Mouse (Mus musculus): ENCODE data around the gene Lgals3. TPM values are rescaled to one million over a fixed set of nuclear protein-coding genes. Genes with fewer than 3 reads are reported as not detected.

Gene Lgals3
- polyA plus RNA-seq, 1 experiment from 2014 or later = 19.4 TPM

GRCm38 (mm10) chr14:47402735-47403134, 35.2 kb downstream of the Lgals3 start:
- Histone ChIP-seq H3K4me1 (no peaks in the 10 kb centered on the region), H3K27me3 (no peaks in the 10 kb centered on the region), H3K27ac (no peak overlapping the region), H3K36me3 (peaks cover 92% of the 10 kb centered on the region), H3K4me3 (no peak overlapping the region), H3K9ac (no peak overlapping the region), H3K4me2 (no peak overlapping the region), H3K9me3 (no peaks in the 10 kb centered on the region)
- no peak for ATAC-seq (ENCODE audit: insufficient number of reproducible peaks, insufficient read depth, low FRiP score, low TSS enrichment, low read depth)
- WGBS = 87% methylated on average over 8 of the region's 8 CpGs

- Histone ChIP-seq H3K4me3 (no peak overlapping the region), H3K27me3 (no peaks in the 10 kb centered on the region), H3K27ac (no peak overlapping the region), H3K4me2 (no peak overlapping the region), H3K4me1 (no peaks in the 10 kb centered on the region), H3K9me3 (no peaks in the 10 kb centered on the region), H3K36me3 (peaks cover 94% of the 10 kb centered on the region), H3K9ac (no peak overlapping the region)
- WGBS = 77% methylated on average over 9 of the region's 9 CpGs
- ATAC-seq (ENCODE audit: insufficient number of reproducible peaks, insufficient read depth, low FRiP score, low TSS enrichment, low read depth) = no peak
Observed at GRCm38 (mm10) chr14:47406000-47406399, 38.4 kb downstream of the Lgals3 start.

GRCm38 (mm10) chr14:47417346-47417745, 49.8 kb downstream of the Lgals3 start:
- Histone ChIP-seq H3K36me3 (peaks cover 33% of the 10 kb centered on the region), H3K4me1 (peaks cover 10% of the 10 kb centered on the region), H3K9me3 (no peaks in the 10 kb centered on the region), H3K4me2 (peak overlapping the region; percentile 67), H3K27ac (no peak overlapping the region), H3K4me3 (peak overlapping the region; percentile 60), H3K9ac (peak overlapping the region; percentile 69), H3K27me3 (no peaks in the 10 kb centered on the region)
- ATAC-seq (ENCODE audit: insufficient number of reproducible peaks, insufficient read depth, low FRiP score, low TSS enrichment, low read depth) = no peak
- WGBS = 39% methylated on average over 3 of the region's 3 CpGs

GRCm38 (mm10) chr14:47417775-47418665, 50.5 kb downstream of the Lgals3 start, which contains the start of gene Dlgap5:
Gene Dlgap5 (minus strand): TSS chr14:47418407.
- peak within 1 kb of the TSS; percentile 67 for H3K4me2 ChIP-seq
- H3K36me3 ChIP-seq = peaks cover 28% of the 10 kb centered on the region
- peak within 1 kb of the TSS; percentile 69 for H3K9ac ChIP-seq
- ATAC-seq (ENCODE audit: insufficient number of reproducible peaks, insufficient read depth, low FRiP score, low TSS enrichment, low read depth) = peak; percentile 93
- peak within 1 kb of the TSS; percentile 60 for H3K4me3 ChIP-seq
- no peaks in the 10 kb centered on the region for H3K9me3 ChIP-seq
- H3K27ac ChIP-seq = peak within 1 kb of the TSS; percentile 29; the same call in 1 of the 2 replicates
- peaks cover 10% of the 10 kb centered on the region for H3K4me1 ChIP-seq
- no peaks in the 10 kb centered on the region for H3K27me3 ChIP-seq
- WGBS = under 1% methylated on average over 36 of the region's 36 CpGs

- Histone ChIP-seq H3K27ac (peak overlapping the region; percentile 29; the same call in 1 of the 2 replicates), H3K9ac (peak overlapping the region; percentile 64)
Observed at GRCm38 (mm10) chr14:47418666-47418991, 51.1 kb downstream of the Lgals3 start.

GRCm38 (mm10) chr14:47419034-47419625, 51.6 kb downstream of the Lgals3 start:
- peak overlapping the region; percentile 60; the same call in 1 of the 2 replicates for H3K4me3 ChIP-seq
- no peak overlapping the region for H3K9ac ChIP-seq
- H3K4me2 ChIP-seq = peak overlapping the region; percentile 67; the same call in 1 of the 2 replicates
- H3K4me1 ChIP-seq = peaks cover 10% of the 10 kb centered on the region
- WGBS = 76% methylated on average over 9 of the region's 9 CpGs
- H3K27me3 ChIP-seq = no peaks in the 10 kb centered on the region
- peaks cover 18% of the 10 kb centered on the region for H3K36me3 ChIP-seq
- no peaks in the 10 kb centered on the region for H3K9me3 ChIP-seq
- 0 out of 2 replicates have a peak overlapping the region, but pooled peaks have one; percentile 29 for H3K27ac ChIP-seq
- no peak for ATAC-seq (ENCODE audit: insufficient number of reproducible peaks, insufficient read depth, low FRiP score, low TSS enrichment, low read depth)

More at GRCm38 (mm10) chr14:47418666-47418991, 51.1 kb downstream of the Lgals3 start:
- H3K4me2 ChIP-seq = peak overlapping the region; percentile 67
- no peak for ATAC-seq (ENCODE audit: insufficient number of reproducible peaks, insufficient read depth, low FRiP score, low TSS enrichment, low read depth)
- peaks cover 23% of the 10 kb centered on the region for H3K36me3 ChIP-seq
- H3K27me3 ChIP-seq = no peaks in the 10 kb centered on the region
- WGBS = 32% methylated on average over 5 of the region's 5 CpGs
- no peaks in the 10 kb centered on the region for H3K9me3 ChIP-seq
- peaks cover 10% of the 10 kb centered on the region for H3K4me1 ChIP-seq
- H3K4me3 ChIP-seq = peak overlapping the region; percentile 60

- no peaks in the 10 kb centered on the region for H3K27me3 ChIP-seq
- no peak overlapping the region for H3K4me3 ChIP-seq
- H3K27ac ChIP-seq = no peak overlapping the region
- 95% methylated on average over 24 of the region's 24 CpGs for WGBS
- no peaks in the 10 kb centered on the region for H3K9me3 ChIP-seq
- peaks cover 10% of the 10 kb centered on the region for H3K4me1 ChIP-seq
- no peak overlapping the region for H3K4me2 ChIP-seq
- H3K9ac ChIP-seq = no peak overlapping the region
- no peak for ATAC-seq (ENCODE audit: insufficient number of reproducible peaks, insufficient read depth, low FRiP score, low TSS enrichment, low read depth)
- peaks cover 12% of the 10 kb centered on the region for H3K36me3 ChIP-seq
Observed at GRCm38 (mm10) chr14:47419723-47420276, 52.2 kb downstream of the Lgals3 start.

- H3K9ac ChIP-seq = no peak overlapping the region
- no peak overlapping the region for H3K4me2 ChIP-seq
- no peaks in the 10 kb centered on the region for H3K27me3 ChIP-seq
- ATAC-seq (ENCODE audit: insufficient number of reproducible peaks, insufficient read depth, low FRiP score, low TSS enrichment, low read depth) = no peak
- 41% methylated on average over 2 of the region's 2 CpGs for WGBS
- H3K4me1 ChIP-seq = peaks cover 10% of the 10 kb centered on the region
- no peaks in the 10 kb centered on the region for H3K36me3 ChIP-seq
- no peaks in the 10 kb centered on the region for H3K9me3 ChIP-seq
- no peak overlapping the region for H3K4me3 ChIP-seq
- no peak overlapping the region for H3K27ac ChIP-seq
Observed at GRCm38 (mm10) chr14:47421606-47422005, 54.1 kb downstream of the Lgals3 start.

GRCm38 (mm10) chr14:47422466-47422865, 54.9 kb downstream of the Lgals3 start:
- ATAC-seq (ENCODE audit: insufficient number of reproducible peaks, insufficient read depth, low FRiP score, low TSS enrichment, low read depth) = no peak
- Histone ChIP-seq H3K27me3 (no peaks in the 10 kb centered on the region), H3K4me3 (no peak overlapping the region), H3K27ac (no peak overlapping the region), H3K9me3 (no peaks in the 10 kb centered on the region), H3K9ac (no peak overlapping the region), H3K36me3 (no peaks in the 10 kb centered on the region), H3K4me1 (peaks cover 2% of the 10 kb centered on the region), H3K4me2 (no peak overlapping the region)
- 72% methylated on average over 4 of the region's 4 CpGs for WGBS

GRCm38 (mm10) chr14:47432987-47433386, 65.4 kb downstream of the Lgals3 start:
- Histone ChIP-seq H3K9ac (no peak overlapping the region), H3K4me3 (no peak overlapping the region), H3K36me3 (no peaks in the 10 kb centered on the region), H3K4me2 (no peak overlapping the region), H3K27ac (no peak overlapping the region), H3K4me1 (no peaks in the 10 kb centered on the region), H3K9me3 (no peaks in the 10 kb centered on the region), H3K27me3 (no peaks in the 10 kb centered on the region)
- ATAC-seq (ENCODE audit: insufficient number of reproducible peaks, insufficient read depth, low FRiP score, low TSS enrichment, low read depth) = no peak
